Mouse (Mus musculus) myocyte (in vitro differentiated cells): ENCODE measurements around the gene Setd1a.

ENCODE experiments used
- CEBPB ChIP-seq: IDR thresholded peaks from 2 replicates; pipeline ENCODE4 v1.6.1; 2011; ENCODE audit warnings: mild to moderate bottlenecking, moderate library complexity; ENCODE audit not compliant: poor library complexity, insufficient read depth, severe bottlenecking
- E2F4 ChIP-seq: IDR thresholded peaks from one replicate; pipeline ENCODE4 v1.6.1; 2011; ENCODE audit warnings: mild to moderate bottlenecking, control low read depth, moderate library complexity; ENCODE audit not compliant: insufficient read depth
- MAX ChIP-seq: IDR thresholded peaks from one replicate; pipeline ENCODE4 v1.6.1; 2011; ENCODE audit warnings: low read depth, mild to moderate bottlenecking, control low read depth
- MYOD1 ChIP-seq, 3 experiments: IDR thresholded peaks; one replicate each; pipeline ENCODE4 v1.6.1; 2011; ENCODE audit warnings: control low read depth in 2 of 3, low read depth in 2 of 3, mild to moderate bottlenecking in 2 of 3, moderate library complexity in 1 of 3; ENCODE audit not compliant: insufficient read length in 2 of 3, control insufficient read depth in 1 of 3
- MYOG ChIP-seq, 3 experiments: IDR thresholded peaks; one replicate each; pipeline ENCODE4 v1.6.1; 2011; ENCODE audit warnings: control low read depth in 2 of 3, low read depth in 2 of 3, mild to moderate bottlenecking in 2 of 3; ENCODE audit not compliant: insufficient read length in 2 of 3, control insufficient read depth in 1 of 3, insufficient read depth in 1 of 3
- POLR2A ChIP-seq: IDR thresholded peaks from one replicate; pipeline ENCODE4 v1.6.1; 2011; ENCODE audit warnings: low read depth, mild to moderate bottlenecking, control low read depth, moderate library complexity; ENCODE audit not compliant: insufficient read length
- POLR2AphosphoS2 ChIP-seq: IDR thresholded peaks from one replicate; pipeline ENCODE4 v1.6.1; 2011; ENCODE audit warnings: low read depth, control low read depth; ENCODE audit not compliant: insufficient read length
- SRF ChIP-seq: IDR thresholded peaks from one replicate; pipeline ENCODE4 v1.6.1; 2011; ENCODE audit warnings: low read depth; ENCODE audit not compliant: control insufficient read depth, insufficient read length
- TCF12 ChIP-seq: IDR thresholded peaks from one replicate; pipeline ENCODE4 v1.6.1; 2011; ENCODE audit warnings: mild to moderate bottlenecking, control low read depth; ENCODE audit not compliant: poor library complexity, insufficient read depth, severe bottlenecking
- TCF3 ChIP-seq: IDR thresholded peaks from one replicate; pipeline ENCODE4 v1.6.1; 2011; ENCODE audit warnings: low read depth, control low read depth; ENCODE audit not compliant: insufficient read length
- USF1 ChIP-seq: IDR thresholded peaks from one replicate; pipeline ENCODE4 v1.6.1; 2011; ENCODE audit warnings: low read depth, mild to moderate bottlenecking, control low read depth, moderate library complexity

DNA sequence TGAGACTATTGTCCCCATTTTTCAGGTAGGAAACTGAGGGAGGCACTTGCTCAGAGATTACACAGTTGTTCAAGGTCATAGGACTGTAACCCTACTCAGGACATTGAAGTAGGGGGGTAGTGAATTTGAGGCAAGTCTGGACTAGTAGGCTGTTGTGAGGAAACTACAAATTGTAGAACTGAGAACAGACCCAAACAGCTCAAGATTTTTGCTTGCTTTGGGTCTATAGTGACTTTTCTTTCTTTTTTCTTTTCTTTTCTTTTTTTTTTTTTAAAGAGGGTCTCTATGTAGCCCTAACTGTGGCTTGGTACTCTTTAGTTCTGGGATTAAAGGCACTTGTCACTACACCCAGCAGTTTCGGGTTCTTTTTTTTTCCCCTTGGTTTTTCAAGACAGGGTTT, 3.9 kb upstream of the Setd1a start:
- TF ChIP-seq POLR2A (no peak), POLR2AphosphoS2 (no peak), CEBPB (no peak), MYOG (IDR thresholded peaks at IDR 0.05; ENCODE audit: control insufficient read depth in 1 of 3, insufficient read depth in 1 of 3, insufficient read length in 2 of 3, low read depth in 2 of 3) (no peak), MAX (no peak), USF1 (no peak), TCF12 (no peak), MYOD1 (IDR thresholded peaks at IDR 0.05; ENCODE audit: control insufficient read depth in 1 of 3, insufficient read length in 2 of 3, low read depth in 2 of 3) (no peak), E2F4 (no peak), SRF (no peak), TCF3 (no peak)
